Mouse (Mus musculus) gastrocnemius, postnatal 10 days (tissue): Measurements from ENCODE around the gene Cntn2. TPM values are rescaled to one million over a fixed set of nuclear protein-coding genes. Genes with fewer than 3 reads are reported as not detected.
"Not testable (repeated sequence)": the region's sequence is repeated elsewhere in the genome, so short reads cannot be mapped to it uniquely, and the experiment has no call there.

ENCODE experiments used
- DNase-seq: peaks from one replicate; pipeline ENCODE4 v3.0.0; 2021; ENCODE audit warnings: mixed read lengths
- total RNA-seq, 2 experiments: library from RNA; stranded (reverse); gene quantifications; 2 replicates each; pipeline ENCODE4 v1.2.3; 2021

Cntn2 gene
- total RNA-seq, 2 experiments from 2014 or later = 0.11 to 0.21 TPM

DNA sequence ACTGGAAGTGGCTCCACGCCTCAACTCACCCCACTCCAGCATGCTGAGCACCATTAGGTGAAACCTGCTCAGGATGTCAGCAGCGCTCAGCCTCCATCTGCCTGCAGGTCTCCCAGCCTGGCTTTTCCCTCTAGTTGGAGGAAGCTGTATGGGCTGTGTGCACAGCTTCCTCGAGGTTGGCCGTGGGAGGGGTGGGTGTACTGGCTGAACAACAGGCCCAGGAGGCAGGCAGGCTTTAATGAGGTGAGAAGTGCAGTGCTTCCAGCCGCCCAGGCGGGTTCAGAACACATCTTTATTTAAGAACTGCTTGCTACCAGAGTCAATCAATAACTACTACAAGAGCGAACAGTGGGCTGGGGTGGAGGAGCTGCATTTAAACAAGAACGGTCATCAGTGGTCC is 31.5 kb downstream of the Cntn2 start:
- no peak for DNase-seq

DNA sequence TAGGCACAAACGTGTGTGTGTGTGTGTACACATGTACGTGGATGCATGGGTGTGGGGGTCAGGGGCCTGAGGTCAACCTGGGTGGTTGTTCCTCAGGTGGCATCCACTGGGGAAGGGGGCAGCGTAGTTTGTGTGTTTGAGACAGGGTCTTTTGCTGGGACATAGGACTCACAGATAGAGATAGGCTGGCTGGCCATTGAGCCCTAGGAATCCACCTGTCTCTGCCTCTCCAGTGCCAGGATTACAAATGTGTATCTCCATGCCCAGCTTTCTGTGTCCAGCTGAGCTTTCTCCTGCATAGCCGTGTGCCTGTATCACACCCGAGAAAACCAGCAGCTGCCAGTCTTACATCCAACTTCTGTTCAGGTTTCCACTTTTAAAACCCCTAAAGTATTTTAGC is 33.3 kb downstream of the Cntn2 start:
- no peak for DNase-seq

DNA sequence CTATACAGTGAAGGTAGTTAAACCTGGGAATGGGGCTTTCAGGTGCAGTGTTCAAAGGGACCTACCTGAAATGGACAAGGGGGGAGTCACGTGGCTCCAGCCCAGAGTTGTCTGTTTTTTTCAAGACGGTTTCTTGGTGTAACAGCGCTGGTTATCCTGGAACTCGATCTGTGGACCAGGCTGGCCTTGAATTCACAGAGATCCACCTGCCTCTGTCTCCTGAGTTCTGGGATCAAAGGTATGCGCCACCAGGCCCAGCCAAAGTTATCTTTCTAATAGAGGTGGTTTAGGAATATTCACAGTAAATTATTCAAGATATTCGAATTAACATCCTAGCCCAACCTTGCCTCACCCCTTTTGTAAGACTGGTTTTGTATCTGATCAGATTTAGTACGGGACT is 36.4 kb downstream of the Cntn2 start:
- no peak for DNase-seq

DNA sequence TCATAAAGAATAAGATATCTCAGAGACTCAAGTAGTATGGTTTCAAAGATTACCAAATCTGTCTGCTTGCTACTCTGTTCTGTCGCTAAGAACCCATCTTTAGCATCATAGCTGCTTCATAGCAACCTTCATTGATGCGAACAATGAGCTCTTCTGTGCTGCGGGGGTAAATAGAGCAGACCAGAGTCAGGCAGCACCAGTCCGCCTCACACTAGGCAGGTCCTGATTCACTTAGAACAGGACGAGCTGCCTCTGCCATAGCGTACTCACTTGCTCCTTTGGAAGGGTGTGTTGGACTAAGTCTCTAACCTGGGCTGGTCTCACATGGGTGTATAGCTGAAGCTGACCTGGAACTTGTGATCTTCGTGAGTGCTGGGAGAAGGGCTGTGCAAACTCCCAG is 37.0 kb downstream of the Cntn2 start, which contains the start of gene Tmem81:
TSS of gene Tmem81 (plus strand) at position 173 of the 400 bp plus-strand sequence.
- no peak for DNase-seq

DNA sequence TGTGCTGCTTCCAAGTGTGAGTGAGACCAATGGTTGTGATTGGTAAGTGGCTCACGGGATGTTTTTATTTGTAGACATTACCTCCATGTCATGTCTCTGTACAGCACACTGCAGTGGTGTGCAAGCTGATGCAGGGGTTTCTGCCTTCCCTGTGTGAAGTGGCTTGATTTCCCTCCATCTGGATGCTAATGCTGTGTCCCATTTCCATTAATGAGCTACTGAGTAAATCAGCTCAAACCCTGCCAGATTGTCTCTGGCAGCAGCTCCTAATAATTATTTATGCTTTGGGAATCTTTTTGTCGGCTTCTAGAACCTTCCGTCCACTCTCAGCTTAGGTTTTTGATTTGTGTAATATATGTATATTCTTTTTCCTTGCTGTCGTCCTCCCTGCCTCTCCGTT is 37.9 kb downstream of the Cntn2 start:
- DNase-seq = no peak

DNA sequence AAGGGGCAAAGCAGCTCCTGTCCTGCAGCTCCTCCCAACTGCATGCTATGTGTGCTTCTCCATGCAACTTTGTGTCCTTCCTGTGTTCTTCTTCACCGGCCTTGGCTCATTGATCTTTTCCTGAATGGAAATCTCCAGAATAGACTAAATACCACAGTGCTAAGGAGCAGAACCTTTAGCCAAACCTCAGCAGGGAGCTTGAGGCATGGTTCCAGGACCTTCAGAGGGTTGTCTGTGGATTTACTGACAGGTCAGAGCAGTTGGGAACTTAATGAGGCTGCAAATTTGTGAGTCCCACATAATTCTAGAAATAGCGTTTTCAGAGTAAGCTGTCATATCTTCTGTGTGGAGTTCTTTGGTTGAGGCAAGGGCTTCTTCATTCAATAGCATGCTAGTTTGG is 42.5 kb downstream of the Cntn2 start:
- no peak for DNase-seq

DNA sequence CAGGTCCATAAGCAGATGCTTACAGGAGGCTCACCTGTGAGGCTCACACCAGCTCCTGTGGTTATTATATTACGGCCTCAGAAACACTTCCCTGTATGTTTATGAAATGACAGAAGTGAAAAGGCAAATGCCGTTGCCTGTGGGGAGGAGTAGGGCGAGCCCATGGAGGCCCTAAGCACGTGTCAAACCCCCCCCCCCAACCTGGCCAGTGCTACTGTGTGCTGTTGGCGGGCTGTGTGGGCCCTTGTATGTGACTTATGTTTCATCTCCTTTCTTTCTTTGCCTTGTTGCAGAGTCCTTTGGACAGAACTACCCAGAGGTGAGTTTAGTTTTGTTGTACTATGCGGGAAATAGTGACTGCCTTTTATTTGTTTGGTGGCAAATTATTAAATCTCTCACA is 59.3 kb downstream of the Cntn2 start:
- DNase-seq = no peak

DNA sequence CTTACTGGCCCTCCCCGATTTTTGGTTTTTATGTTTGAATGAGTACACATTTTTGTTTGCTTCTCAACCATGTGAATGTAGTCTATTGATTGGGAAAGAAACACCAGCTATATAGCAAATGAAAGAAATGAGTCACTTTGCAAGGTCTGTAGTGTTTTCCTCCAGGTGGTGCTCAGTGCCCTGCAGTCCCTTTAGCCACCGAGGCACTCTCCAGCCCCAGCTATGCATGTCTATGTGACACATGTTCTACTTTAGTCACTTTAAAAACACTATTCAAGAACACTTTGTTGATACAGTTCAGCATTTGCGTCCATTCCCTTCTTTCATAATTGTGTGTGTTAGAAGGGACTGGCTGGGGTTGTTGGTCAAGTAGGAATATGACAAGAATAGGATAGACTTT is 59.8 kb downstream of the Cntn2 start:
- no peak for DNase-seq

DNA sequence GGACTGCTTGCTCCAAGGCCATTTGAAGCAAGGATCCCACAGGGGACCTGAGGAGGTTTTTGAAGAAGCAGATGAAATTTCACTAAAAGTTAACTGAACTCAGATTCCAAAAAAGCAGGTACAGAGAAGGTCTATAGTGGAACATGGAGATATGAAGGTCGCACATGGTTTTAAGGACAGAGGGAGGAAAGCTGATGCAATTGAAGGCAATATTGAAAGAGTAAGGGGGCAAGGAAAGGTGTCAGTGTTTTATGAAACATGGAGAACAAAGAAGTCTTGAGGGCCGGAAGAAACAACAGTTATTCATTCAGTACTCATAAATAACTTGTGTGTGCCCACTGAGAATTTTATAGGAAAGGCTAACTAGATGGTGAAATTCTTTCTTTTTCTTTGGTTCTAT is 61.4 kb downstream of the Cntn2 start:
- DNase-seq = no peak

DNA sequence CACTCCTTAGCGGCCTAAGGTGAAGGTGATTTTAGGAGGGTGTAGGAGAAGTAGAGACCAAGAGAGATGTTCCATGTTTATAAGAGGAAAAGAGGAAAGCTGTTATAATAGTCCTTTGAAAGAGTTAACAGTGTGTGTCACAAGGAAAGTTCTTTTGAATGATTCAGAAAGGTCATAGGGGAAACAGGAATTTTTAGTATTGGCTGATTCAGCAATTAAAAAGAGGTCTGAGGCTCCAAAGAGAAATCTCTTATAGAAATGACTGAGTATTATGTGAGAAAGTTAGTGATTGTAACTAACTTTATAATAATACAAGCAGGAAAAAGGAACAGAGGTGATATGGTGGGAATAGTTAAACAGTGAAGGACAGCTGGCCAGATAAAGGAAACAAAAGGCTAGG is 63.6 kb downstream of the Cntn2 start:
- no peak for DNase-seq

DNA sequence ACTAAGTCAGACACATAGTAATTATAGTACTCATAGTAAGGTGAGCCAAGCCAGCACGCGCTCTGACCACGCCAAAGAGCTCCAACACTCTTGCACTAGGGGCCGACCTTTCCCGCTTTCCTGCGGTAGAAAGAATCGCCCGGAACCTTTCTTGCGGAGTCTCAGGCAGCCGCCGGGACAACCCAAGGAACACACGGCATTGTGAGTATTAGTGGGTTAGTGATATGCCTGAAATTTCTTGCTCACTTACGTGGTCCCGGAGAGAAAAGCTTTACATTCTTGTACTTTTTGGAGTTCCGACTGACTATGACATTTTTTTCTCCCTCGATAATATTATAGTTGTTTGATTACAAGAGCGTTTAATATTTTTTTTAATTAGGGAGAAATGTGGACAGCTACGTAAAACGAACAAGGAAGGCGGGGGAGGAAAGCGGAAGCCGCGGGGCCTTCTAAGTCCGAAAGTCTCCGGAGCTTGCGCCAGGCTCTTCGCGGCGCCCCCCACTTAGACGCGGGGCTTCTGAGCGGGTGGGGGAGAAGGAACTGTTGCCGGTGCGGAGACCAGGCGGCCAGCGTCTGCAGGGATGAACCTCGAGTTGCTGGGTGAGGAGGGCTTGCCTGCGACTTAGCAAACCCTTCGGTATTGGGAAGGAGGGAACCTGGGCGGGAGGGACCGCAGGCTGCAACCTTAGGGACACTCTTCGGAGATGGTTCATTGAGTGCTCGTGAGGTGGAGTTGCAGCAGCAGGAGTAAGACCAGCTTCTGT is 65.9 kb downstream of the Cntn2 start, which contains the start of gene Rbbp5:
TSS of gene Rbbp5 (plus strand) at position 438 of the 764 bp plus-strand sequence.
- DNase-seq = peak; percentile 80

DNA sequence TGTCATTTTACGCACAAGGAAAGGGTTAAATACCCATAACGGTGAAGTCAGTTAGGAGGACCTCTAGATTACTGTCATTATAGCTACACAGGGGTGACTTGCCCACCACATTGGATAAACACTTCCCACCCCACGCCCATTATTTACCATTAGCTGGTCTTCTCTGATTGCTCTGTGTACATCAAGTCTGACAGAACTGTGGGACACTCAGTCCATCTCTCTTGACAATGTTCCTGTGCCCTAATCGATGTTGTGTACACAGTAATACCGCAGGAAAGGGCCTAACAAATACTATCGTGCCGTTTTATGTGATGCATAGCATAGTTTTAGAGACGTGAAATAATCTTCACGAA is 66.5 kb downstream of the Cntn2 start:
- no peak for DNase-seq

DNA sequence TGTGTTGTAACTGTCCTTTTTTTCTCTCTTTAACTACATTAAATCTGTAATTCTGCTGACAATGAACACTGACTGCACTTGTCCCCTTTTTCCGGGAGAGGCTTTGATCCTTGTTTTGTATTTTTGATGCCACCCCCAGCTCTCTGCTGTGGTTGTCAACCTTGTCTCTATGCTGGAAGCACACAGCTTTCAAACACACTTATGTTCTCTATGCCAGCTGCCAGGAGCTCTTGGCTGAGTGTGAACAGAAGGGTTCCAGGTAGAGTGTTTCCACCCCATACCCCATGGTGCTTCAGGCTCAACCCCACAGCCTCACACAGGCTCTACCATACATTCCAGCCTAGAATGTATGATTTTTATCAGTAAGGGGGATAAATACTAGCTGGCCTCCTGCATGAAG is 68.6 kb downstream of the Cntn2 start:
- no peak for DNase-seq

DNA sequence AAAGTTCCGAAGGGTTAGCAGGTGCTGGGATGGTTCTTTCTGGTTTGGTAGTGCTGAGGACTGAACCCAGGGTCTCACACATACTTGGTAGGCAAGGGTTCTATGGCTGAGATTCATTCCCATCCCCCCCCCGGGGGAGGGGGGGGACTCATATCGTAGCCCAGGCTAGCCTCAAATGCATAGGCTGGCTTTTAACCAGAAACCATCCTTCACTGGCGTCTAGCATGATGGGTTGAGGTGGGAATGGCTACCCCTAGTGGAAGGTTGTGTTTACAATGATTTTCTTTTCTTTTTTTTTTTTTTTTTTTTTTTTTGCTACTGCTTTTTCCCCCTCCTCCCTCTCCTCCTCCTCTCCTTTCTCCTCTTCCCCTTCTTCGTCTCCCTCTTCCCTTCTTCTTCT is 70.5 kb downstream of the Cntn2 start:
- no peak for DNase-seq

DNA sequence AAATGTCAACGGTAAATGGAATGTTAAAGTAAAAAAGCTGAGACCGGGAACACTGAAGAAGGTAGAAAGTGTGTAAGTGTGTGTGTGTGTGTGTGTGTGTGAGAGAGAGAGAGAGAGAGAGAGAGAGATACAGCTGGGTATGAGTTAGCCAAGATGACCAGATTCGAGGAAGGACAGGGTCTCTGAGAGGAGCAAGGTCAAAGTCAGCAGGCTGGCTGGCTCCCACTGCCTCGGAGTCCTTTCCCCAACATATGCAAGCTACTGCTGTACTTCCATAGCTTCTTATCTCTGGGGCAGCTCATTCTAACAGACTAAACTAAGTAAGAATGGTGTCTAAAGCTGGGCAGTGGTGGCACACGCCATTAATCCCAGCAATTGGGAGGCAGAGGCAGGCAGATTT is 71.6 kb downstream of the Cntn2 start:
- DNase-seq = no peak

DNA sequence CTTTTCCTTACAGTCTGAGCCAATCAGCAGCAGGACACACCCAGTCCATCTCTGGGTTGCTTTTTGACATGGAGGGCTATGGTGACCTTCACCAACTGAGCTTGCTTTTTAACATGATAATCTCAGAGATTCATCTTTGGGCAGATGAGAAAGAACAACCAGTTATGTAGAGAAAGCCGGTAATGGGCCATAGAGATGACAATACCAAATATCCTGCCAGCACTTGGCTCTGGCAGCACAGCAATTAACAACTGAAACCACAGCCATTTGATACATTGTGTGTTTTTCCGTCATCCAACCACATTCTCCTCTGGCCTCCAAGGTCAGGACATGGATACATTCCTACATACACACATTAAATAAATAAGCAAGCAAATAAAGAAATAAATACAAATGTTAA is 72.0 kb downstream of the Cntn2 start:
- DNase-seq = no peak

DNA sequence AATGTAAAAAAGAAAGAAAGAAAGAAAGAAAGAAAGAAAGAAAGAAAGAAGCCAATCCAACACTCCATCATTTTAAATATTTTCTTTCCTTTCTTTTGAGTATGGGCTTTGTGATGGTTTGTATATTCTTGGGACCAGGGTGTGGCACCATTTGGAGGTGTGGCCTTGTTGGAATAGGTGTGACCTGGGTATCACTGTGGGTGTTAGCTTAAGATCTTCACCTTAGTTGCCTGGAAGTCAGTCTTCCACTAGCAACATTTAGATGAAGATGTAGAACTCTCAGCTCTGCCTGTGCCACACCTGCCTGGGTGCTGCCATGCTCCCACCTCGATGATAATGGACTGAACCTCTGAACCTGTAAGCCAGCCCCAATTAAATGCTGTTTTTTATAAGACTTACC is 73.0 kb downstream of the Cntn2 start:
- DNase-seq = not testable (repeated sequence)

DNA sequence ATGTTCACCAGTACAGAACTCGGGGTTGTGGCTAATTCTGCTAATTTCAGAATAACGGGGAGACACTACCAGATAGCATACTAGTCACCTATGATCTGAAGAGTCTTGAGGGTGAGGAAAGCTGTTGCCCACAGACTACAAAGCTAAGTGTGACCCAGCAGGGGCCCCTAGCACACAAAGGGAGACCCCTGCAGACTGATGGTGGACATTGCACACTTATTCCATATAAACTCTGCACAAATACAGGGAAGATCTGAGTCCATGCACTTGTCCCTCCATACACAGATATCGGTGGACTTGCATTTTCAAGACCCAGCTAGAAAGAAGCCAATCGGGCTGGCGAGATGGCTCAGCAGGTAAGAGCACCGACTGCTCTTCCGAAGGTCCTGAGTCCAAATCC is 73.5 kb downstream of the Cntn2 start:
- no peak for DNase-seq

DNA sequence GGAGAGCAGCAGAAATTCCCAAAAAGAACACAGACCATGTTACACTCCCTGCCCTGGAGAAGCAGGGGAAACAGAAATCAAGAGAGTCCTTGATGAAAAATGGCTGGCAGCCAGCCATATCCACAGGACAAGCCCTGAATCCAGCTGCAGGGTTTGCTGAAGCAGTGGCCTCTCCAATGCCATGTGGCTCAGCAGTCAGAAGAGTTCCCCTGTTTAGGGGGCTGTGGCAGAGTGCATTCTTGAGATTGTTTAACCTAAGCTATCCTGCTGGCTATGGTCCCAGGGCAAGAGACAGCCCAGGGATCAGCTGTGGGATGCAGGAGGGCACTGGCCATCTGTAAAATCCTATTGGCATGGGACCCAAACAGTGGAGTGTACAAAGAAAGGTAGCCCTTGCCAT is 74.1 kb downstream of the Cntn2 start:
- no peak for DNase-seq

DNA sequence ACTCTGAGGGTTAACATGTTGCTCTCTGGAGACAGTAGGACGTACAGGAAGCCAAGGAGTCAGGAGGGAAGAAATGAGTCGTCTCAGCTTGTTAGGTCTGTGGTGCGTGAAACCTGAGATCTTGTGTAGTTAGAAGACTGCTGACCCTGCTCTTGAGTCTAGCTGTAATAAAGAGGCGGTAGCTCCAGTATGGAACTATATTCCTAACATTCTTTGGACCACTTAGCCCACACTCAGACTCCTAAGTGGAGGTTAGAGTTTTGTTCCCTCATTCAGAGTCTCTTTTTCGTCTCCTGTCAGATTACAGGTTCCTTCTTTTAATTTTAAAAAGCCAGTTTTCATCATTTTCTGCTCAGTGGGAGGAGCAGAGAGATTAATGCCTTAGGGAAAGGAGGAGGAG is 78.4 kb downstream of the Cntn2 start:
- no peak for DNase-seq
